Comparison of ENCODE assay signal across 9 mouse cellular contexts in genomic region chr9:100917111-100917510, GRCm38 (mm10).
A peak's percentile ranks its signal among the peaks of the same experiment; 100 is the strongest.
DNase-seq lines count a peak whose midpoint lies in the region; ATAC-seq and TF ChIP-seq lines count a peak whose summit lies in the region.
"Had no signal": no experiment of that assay in that cellular context is flagged by ENCODE, and none has a peak within 500 bp of the region (broad histone marks: within the 10 kb centered on the region; RNA-seq: fewer than 3 reads in every experiment).

No protein-coding gene starts in this region.

- TF ChIP-seq CTCF in heart, adult 2 months (IDR thresholded peaks at IDR 0.05): peak; percentile 86
- TF ChIP-seq CTCF in layer of hippocampus, adult 2 months (conservative IDR thresholded peaks at IDR 0.05): peak; percentile 87

- H3K9ac ChIP-seq in heart, adult 2 months (ENCODE audit: low read depth, low read length): no peak overlapping the region
- no peak overlapping the region for H3K9ac ChIP-seq in forebrain, embryonic 11.5 days (ENCODE audit: low read length)
- H3K9ac ChIP-seq: limb, embryonic 13.5 days had no signal

- WGBS in heart, adult 2 months: 36% methylated on average over 2 of the region's 2 CpGs
- 55% methylated on average over 2 of the region's 2 CpGs for WGBS in forebrain, embryonic 11.5 days

- H3K4me3 ChIP-seq in heart, adult 2 months: no peak overlapping the region
- H3K4me3 ChIP-seq in layer of hippocampus, adult 2 months: no peak overlapping the region
- H3K4me3 ChIP-seq in forebrain, embryonic 11.5 days (ENCODE audit: low read depth, low read length): no peak overlapping the region
- H3K4me3 ChIP-seq: limb, embryonic 13.5 days had no signal

- H3K9me3 ChIP-seq in forebrain, embryonic 11.5 days (ENCODE audit: control insufficient read depth, low read length): no peaks in the 10 kb centered on the region
- H3K9me3 ChIP-seq: limb, embryonic 13.5 days had no signal

- H3K27ac ChIP-seq in heart, adult 2 months: no peak overlapping the region
- H3K27ac ChIP-seq in layer of hippocampus, adult 2 months: no peak overlapping the region
- H3K27ac ChIP-seq in forebrain, embryonic 11.5 days (ENCODE audit: low read depth, low read length): no peak overlapping the region
- H3K27ac ChIP-seq: limb, embryonic 13.5 days had no signal

- no peaks in the 10 kb centered on the region for H3K79me2 ChIP-seq in heart, adult 2 months (replicated peaks; ENCODE audit: control insufficient read depth, insufficient read depth, low read length)

- H3K4me2 ChIP-seq in forebrain, embryonic 11.5 days (ENCODE audit: low read depth, low read length, severe bottlenecking): no peak overlapping the region
- H3K4me2 ChIP-seq: limb, embryonic 13.5 days had no signal

- intact Hi-C loops in heart, adult 2 months (cut with DNase I): loop anchor here (2.0 to 10.0 kb wide), 4 partner anchors 238 to 462 kb away; no protein-coding TSS in a partner anchor
- intact Hi-C loops in heart, postnatal 25 days (cut with DNase I): loop anchor here (2.0 to 5.0 kb wide), 4 partner anchors 160 to 395 kb away; partner anchors contain the start of gene Nck1

- peak in 1 of 2 experiments; percentile 10 for DNase-seq in heart, adult 2 months
- DNase-seq in heart, postnatal 25 days (ENCODE audit: low spot score): no peak
- peak; percentile 76 for DNase-seq in CD4-positive helper T cell, adult 2 months (ENCODE audit: low read depth, low spot score)
- peak; percentile 94 for DNase-seq in brain, adult 2 months (ENCODE audit: low read depth, low spot score)
- peak; percentile 53 for DNase-seq in fibroblast of lung, adult 2 months (ENCODE audit: low read depth)
- peak; percentile 63 to 72 for DNase-seq in layer of hippocampus, adult 2 months (ENCODE audit: low spot score in 2 of 2)
- peak; percentile 45 for DNase-seq in mesoderm, embryonic 11.5 days (ENCODE audit: low read depth, low spot score)
- DNase-seq in forebrain, embryonic 11.5 days (ENCODE audit: low spot score): no peak

- H3K27me3 ChIP-seq in heart, adult 2 months (ENCODE audit: control insufficient read depth, insufficient read depth, low read length): no peaks in the 10 kb centered on the region
- H3K27me3 ChIP-seq in forebrain, embryonic 11.5 days (ENCODE audit: control insufficient read depth, insufficient read depth, low read length): no peaks in the 10 kb centered on the region
- H3K27me3 ChIP-seq: limb, embryonic 13.5 days had no signal

- no peak for TF ChIP-seq EP300 in heart, adult 2 months (IDR thresholded peaks at IDR 0.05; ENCODE audit: insufficient read depth, low read depth, low read length)

- ATAC-seq in forebrain, embryonic 11.5 days (replicated peaks; ENCODE audit: low FRiP score): no peak

- H3K36me3 ChIP-seq in heart, adult 2 months (ENCODE audit: control insufficient read depth, insufficient read depth, low read length): no peaks in the 10 kb centered on the region
- no peaks in the 10 kb centered on the region for H3K36me3 ChIP-seq in forebrain, embryonic 11.5 days (ENCODE audit: control insufficient read depth, insufficient read depth, low read length)

- no peak for TF ChIP-seq POLR2A in heart, adult 2 months (IDR thresholded peaks at IDR 0.05; ENCODE audit: insufficient read depth, low read depth, low read length)

- H3K4me1 ChIP-seq in heart, adult 2 months (ENCODE audit: control insufficient read depth, insufficient read depth, low read length): no peaks in the 10 kb centered on the region
- no peaks in the 10 kb centered on the region for H3K4me1 ChIP-seq in forebrain, embryonic 11.5 days (replicated peaks; ENCODE audit: control insufficient read depth, insufficient read depth, low read length)
- H3K4me1 ChIP-seq: limb, embryonic 13.5 days had no signal

Comparison
In these comparisons a context has a peak if more than half of its experiments do, and no peak if none do; other contexts are left out.
1. DNase-seq: peak in CD4-positive helper T cell, adult 2 months (single experiment), brain, adult 2 months (single experiment), fibroblast of lung, adult 2 months (single experiment), layer of hippocampus, adult 2 months (2 of 2) and mesoderm, embryonic 11.5 days (single experiment); none in heart, postnatal 25 days (single experiment) and forebrain, embryonic 11.5 days (single experiment).